Mouse (Mus musculus) macrophage (primary cell): ENCODE measurements around the gene Gin1. TPM values are rescaled to one million over a fixed set of nuclear protein-coding genes. Genes with fewer than 3 reads are reported as not detected.

Experiments used
- H3K27ac ChIP-seq: fragments of 350-480 bp; formaldehyde crosslinking; 2 replicates; pipeline ENCODE4 v1.9.0; 2021
- H3K36me3 ChIP-seq: fragments of 350-480 bp; formaldehyde crosslinking; 2 replicates; pipeline ENCODE4 v1.9.0; 2021; ENCODE audit errors: inconsistent target
- H3K4me3 ChIP-seq: fragments of 350-480 bp; formaldehyde crosslinking; 2 replicates; pipeline ENCODE4 v1.9.0; 2021; ENCODE audit errors: inconsistent target
- H3K79me2 ChIP-seq: fragments of 350-480 bp; formaldehyde crosslinking; 2 replicates; pipeline ENCODE4 v1.9.0; 2021; ENCODE audit errors: inconsistent target
- WGBS: methylation state at CpG from one replicate; pipeline ENCODE4 v1.1.7; 2026; ENCODE audit warnings: inconsistent platforms; ENCODE audit not compliant: missing documents; 5-methylcytosine and 5-hydroxymethylcytosine counted together
- polyA plus RNA-seq: library from polyadenylated mRNA; stranded (reverse); fragments of 250-400 nt; gene quantifications from 3 replicates; pipeline ENCODE4 v1.2.4, GENCODE M21; 2018; ENCODE audit warnings: inconsistent platforms

The Gin1 gene
- polyA plus RNA-seq, 1 experiment from 2014 or later: 10.4 TPM

- 33% methylated on average over 2 of the region's 2 CpGs for WGBS
- no peaks in the 10 kb centered on the region for H3K36me3 ChIP-seq
These were observed 39.4 kb downstream of the Gin1 start for GRCm38 (mm10) chr1:97809255-97809912.

GRCm38 (mm10) chr1:97821282-97821681, 51.3 kb downstream of the Gin1 start:
- Histone ChIP-seq H3K27ac (no peak overlapping the region), H3K36me3 (no peaks in the 10 kb centered on the region), H3K79me2 (no peaks in the 10 kb centered on the region), H3K4me3 (no peak overlapping the region)
- WGBS: 97% methylated on average over 3 of the region's 3 CpGs

More at GRCm38 (mm10) chr1:97809255-97809912, 39.4 kb downstream of the Gin1 start:
- Histone ChIP-seq H3K27ac (no peak overlapping the region), H3K79me2 (no peaks in the 10 kb centered on the region), H3K4me3 (no peak overlapping the region)

- Histone ChIP-seq H3K79me2 (no peaks in the 10 kb centered on the region), H3K4me3 (no peak overlapping the region), H3K36me3 (no peaks in the 10 kb centered on the region), H3K27ac (no peak overlapping the region)
- WGBS: 91% methylated on average over 5 of the region's 5 CpGs
These were observed 52.2 kb downstream of the Gin1 start for GRCm38 (mm10) chr1:97822203-97822602.

GRCm38 (mm10) chr1:97822904-97823303, 52.9 kb downstream of the Gin1 start:
- no peak overlapping the region for H3K27ac ChIP-seq
- H3K36me3 ChIP-seq: no peaks in the 10 kb centered on the region
- WGBS: 83% methylated on average over 1 of the region's 7 CpGs
- no peaks in the 10 kb centered on the region for H3K79me2 ChIP-seq
- H3K4me3 ChIP-seq: no peak overlapping the region

GRCm38 (mm10) chr1:97827566-97827965, 57.6 kb downstream of the Gin1 start:
- 82% methylated on average over 2 of the region's 2 CpGs for WGBS
- Histone ChIP-seq H3K27ac (no peak overlapping the region), H3K79me2 (no peaks in the 10 kb centered on the region), H3K36me3 (no peaks in the 10 kb centered on the region), H3K4me3 (no peak overlapping the region)

GRCm38 (mm10) chr1:97828087-97828486, 58.1 kb downstream of the Gin1 start:
- Histone ChIP-seq H3K27ac (no peak overlapping the region), H3K36me3 (no peaks in the 10 kb centered on the region), H3K4me3 (no peak overlapping the region), H3K79me2 (no peaks in the 10 kb centered on the region)
- WGBS: 95% methylated on average over 5 of the region's 5 CpGs

GRCm38 (mm10) chr1:97833466-97834353, 63.7 kb downstream of the Gin1 start:
- Histone ChIP-seq H3K4me3 (no peak overlapping the region), H3K27ac (no peak overlapping the region), H3K79me2 (no peaks in the 10 kb centered on the region), H3K36me3 (no peaks in the 10 kb centered on the region)
- WGBS: 89% methylated on average over 5 of the region's 5 CpGs

GRCm38 (mm10) chr1:97834354-97834822, 64.4 kb downstream of the Gin1 start:
- no peaks in the 10 kb centered on the region for H3K79me2 ChIP-seq
- WGBS: 87% methylated on average over 5 of the region's 5 CpGs
- no peak overlapping the region for H3K4me3 ChIP-seq
- no peaks in the 10 kb centered on the region for H3K36me3 ChIP-seq
- H3K27ac ChIP-seq: no peak overlapping the region

Other genes starting within 250 kb of the Gin1 start
- gene D1Ertd622e, start 108.1 kb upstream of the Gin1 start, polyA plus RNA-seq: 51.1 to 93.2 TPM (median 65.8 TPM) in 3 replicates
- 11.0 to 16.7 TPM (median 14.0 TPM) in 3 replicates for gene Ppip5k2, start 239 bp downstream of the Gin1 start, polyA plus RNA-seq